Mouse (Mus musculus) bone marrow macrophage, adult 2 months (primary cell): ENCODE results near the gene Gnpat. TPM values are rescaled to one million over a fixed set of nuclear protein-coding genes. Genes with fewer than 3 reads are reported as not detected.

ENCODE experiments used
- H3K27ac ChIP-seq: 2 replicates; pipeline ENCODE4 v1.5.1; 2012; ENCODE audit warnings: low read depth, low read length; ENCODE audit not compliant: insufficient read depth
- H3K4me1 ChIP-seq: 2 replicates; pipeline ENCODE4 v1.6.1; 2012; ENCODE audit warnings: low read length; ENCODE audit not compliant: control insufficient read depth, insufficient read depth
- H3K4me3 ChIP-seq: 2 replicates; pipeline ENCODE4 v1.5.1; 2012; ENCODE audit warnings: mild to moderate bottlenecking, low read length, moderate library complexity; ENCODE audit not compliant: insufficient read depth
- CTCF ChIP-seq: IDR thresholded peaks from 2 replicates; pipeline ENCODE4 v1.5.1; 2012; ENCODE audit warnings: low read depth, mild to moderate bottlenecking, low read length, moderate library complexity
- POLR2A ChIP-seq: IDR thresholded peaks from 2 replicates; pipeline ENCODE4 v1.6.1; 2012; ENCODE audit warnings: mild to moderate bottlenecking, low read depth, low read length, borderline replicate concordance
- polyA plus RNA-seq: library from polyadenylated mRNA; stranded (reverse); fragments of >200 nt; gene quantifications from 2 replicates; pipeline ENCODE4 v1.2.4, GENCODE M21; 2012; ENCODE audit not compliant: missing spikeins, insufficient read depth, insufficient read length

Gene Gnpat
- polyA plus RNA-seq, 1 experiment: 34.6 TPM

- no peak for TF ChIP-seq POLR2A
- no peak for TF ChIP-seq CTCF
- Histone ChIP-seq H3K4me1 (peaks cover 38% of the 10 kb centered on the region), H3K27ac (no peak overlapping the region)
Measured at GRCm38 (mm10) chr8:124867126-124867525, 4.3 kb downstream of the Gnpat start.

GRCm38 (mm10) chr8:124869708-124870107 is 6.9 kb downstream of the Gnpat start:
- Histone ChIP-seq H3K4me3 (no peak overlapping the region), H3K4me1 (peaks cover 33% of the 10 kb centered on the region), H3K27ac (no peak overlapping the region)
- TF ChIP-seq CTCF (no peak), POLR2A (no peak)

More at GRCm38 (mm10) chr8:124867126-124867525, 4.3 kb downstream of the Gnpat start:
- no peak overlapping the region for H3K4me3 ChIP-seq

DNA sequence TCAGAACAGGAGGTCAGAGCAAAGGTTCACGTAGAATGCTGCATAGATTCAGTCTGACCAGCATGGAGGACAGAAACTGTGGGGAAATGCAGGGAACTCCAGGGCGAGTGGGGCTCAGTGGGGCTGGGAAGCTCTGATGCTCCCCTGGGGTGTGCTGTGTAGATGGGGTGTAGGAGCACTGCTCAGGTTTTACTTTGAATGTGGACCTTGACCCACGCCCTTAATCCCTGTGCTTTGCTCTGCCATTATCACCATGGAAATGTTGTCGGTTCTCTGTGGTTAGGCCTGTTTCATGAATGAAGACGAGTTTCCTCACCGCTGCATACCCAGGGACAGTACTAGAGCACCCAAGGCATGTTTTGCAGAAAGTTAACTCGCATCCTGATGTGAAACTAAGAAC is 8.6 kb downstream of the Gnpat start:
- peaks cover 21% of the 10 kb centered on the region for H3K4me1 ChIP-seq
- H3K27ac ChIP-seq: no peak overlapping the region
- H3K4me3 ChIP-seq: no peak overlapping the region
- TF ChIP-seq CTCF (no peak), POLR2A (no peak)

DNA sequence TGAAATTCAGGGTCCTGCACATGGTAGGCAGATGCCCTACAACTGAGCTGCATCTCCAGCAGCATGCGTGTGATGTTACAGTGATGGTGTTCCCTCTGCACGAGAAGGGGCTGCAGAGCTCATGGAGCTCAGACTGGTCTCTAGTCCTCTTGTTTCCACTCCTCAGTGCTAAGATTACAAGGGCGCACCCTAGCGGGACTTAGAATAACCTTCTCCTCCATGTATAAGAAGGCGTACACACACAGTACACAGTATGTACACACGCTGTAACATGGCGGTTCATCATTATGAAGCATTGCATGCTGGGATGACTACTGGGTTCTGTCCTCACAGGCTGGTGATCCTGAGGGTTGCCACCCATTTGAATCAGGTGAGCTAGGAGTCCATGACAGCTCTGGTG is 9.2 kb downstream of the Gnpat start:
- no peak for TF ChIP-seq POLR2A
- TF ChIP-seq CTCF: no peak
- Histone ChIP-seq H3K4me1 (peaks cover 17% of the 10 kb centered on the region), H3K4me3 (no peak overlapping the region), H3K27ac (no peak overlapping the region)

DNA sequence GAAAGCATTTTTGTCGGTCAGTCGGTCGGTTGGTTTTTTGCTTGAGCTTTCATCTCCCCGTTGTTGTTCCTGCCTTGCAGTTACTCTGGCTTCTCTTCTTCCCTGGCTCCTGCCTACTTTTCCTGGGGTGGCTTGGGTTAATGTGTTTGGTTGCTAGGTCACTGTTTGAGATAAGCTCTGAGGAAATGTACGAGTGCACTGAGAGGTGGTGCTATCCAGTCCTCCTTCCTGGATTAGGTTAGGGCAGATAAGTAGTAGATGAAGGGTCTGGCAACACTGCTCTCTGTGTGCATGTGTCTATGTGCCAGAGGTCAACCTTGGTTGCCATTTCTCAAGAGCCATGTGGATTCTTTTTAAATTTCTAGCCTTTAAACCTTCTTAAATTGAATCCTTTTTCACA is 9.9 kb downstream of the Gnpat start:
- TF ChIP-seq POLR2A (no peak), CTCF (no peak)
- Histone ChIP-seq H3K27ac (no peak overlapping the region), H3K4me1 (peaks cover 11% of the 10 kb centered on the region), H3K4me3 (no peak overlapping the region)

GRCm38 (mm10) chr8:124878141-124878540 is 15.3 kb downstream of the Gnpat start:
- no peak for TF ChIP-seq CTCF
- TF ChIP-seq POLR2A: no peak
- H3K27ac ChIP-seq: no peak overlapping the region
- H3K4me1 ChIP-seq: no peaks in the 10 kb centered on the region
- no peak overlapping the region for H3K4me3 ChIP-seq

DNA sequence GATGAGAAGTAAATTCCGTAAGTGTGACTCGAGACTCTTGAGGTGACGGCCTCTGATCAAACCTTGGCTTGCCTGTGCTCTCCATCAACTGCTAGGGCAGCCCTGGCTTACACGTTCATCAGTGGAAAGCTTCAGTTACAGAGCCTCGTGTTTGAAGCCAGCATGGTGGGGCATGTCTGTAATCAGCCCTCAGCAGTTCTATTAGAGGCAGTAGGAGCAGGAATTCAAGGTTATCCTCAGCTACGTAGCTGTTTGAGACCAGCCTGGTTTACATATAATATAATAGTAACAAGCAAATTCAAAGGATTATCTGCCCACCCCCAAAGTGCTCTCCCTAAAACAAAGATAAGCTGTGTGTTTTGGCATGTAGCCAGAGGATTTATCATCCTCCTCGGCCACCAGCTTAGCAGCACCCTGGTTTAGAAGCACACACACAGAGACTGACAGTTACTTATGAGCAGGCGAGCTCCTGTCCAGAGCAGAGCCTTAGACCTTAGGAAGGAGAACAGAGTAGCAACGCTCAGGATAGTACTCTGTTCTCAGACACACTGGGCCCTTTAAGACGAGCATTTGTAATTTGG is 16.2 kb downstream of the Gnpat start:
- TF ChIP-seq POLR2A: no peak
- TF ChIP-seq CTCF: no peak
- Histone ChIP-seq H3K4me3 (no peak overlapping the region), H3K4me1 (no peaks in the 10 kb centered on the region), H3K27ac (no peak overlapping the region)

GRCm38 (mm10) chr8:124888385-124888784 is 25.6 kb downstream of the Gnpat start:
- TF ChIP-seq POLR2A (no peak), CTCF (no peak)
- Histone ChIP-seq H3K27ac (no peak overlapping the region), H3K4me1 (no peaks in the 10 kb centered on the region), H3K4me3 (no peak overlapping the region)

GRCm38 (mm10) chr8:124892596-124892995 is 29.8 kb downstream of the Gnpat start:
- H3K4me1 ChIP-seq: peaks cover 19% of the 10 kb centered on the region
- H3K27ac ChIP-seq: no peak overlapping the region
- H3K4me3 ChIP-seq: no peak overlapping the region
- TF ChIP-seq POLR2A (no peak), CTCF (no peak)

DNA sequence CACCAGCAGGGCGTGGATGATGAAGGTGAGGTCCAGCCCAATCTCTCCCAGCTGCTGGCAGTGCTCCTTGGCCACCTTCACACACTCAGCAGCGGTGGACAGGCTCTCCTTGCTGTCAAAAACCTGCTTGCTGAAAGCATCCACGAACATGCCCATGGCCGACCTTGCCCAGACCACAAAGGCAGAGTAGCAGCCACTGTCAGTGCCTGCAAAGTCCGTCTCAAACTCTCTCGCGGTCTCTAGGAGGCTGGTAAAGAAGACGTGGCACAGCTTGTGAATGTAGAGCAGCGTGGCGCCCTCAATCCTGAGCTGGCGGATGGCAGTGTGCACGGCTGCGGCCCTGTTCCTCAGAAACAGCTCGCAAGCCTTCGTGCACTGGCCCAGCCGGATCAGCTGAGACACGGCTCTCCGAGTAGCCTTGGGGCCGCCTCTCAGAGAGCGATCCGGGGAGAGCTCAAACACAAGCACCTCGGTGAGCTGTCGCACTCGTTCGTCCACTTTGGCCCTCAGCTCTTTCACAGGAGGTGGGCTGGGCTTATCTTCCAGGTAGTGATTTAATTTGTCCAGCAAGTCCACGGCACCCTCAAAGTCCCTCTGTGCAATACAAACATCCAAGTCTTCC is 33.3 kb downstream of the Gnpat start:
- Histone ChIP-seq H3K4me1 (peaks cover 26% of the 10 kb centered on the region), H3K4me3 (peak overlapping the region; percentile 83), H3K27ac (no peak overlapping the region)
- TF ChIP-seq POLR2A (no peak), CTCF (no peak)
